Mouse (Mus musculus) adipocyte (in vitro differentiated cells): Measurements from ENCODE around the gene Mapk9.

Source experiments
- DNase-seq: peaks from one replicate; pipeline ENCODE4 v3.0.0-alpha.2; 2016; ENCODE audit warnings: low spot score

Gene Mapk9

GRCm38 (mm10) chr11:49840666-49841065 is 5.9 kb upstream of the Mapk9 start:
- DNase-seq: no peak

- DNase-seq: peak; percentile 20
Measured at GRCm38 (mm10) chr11:49841886-49842285, 4.7 kb upstream of the Mapk9 start.

GRCm38 (mm10) chr11:49842718-49843117 is 3.8 kb upstream of the Mapk9 start:
- DNase-seq: no peak

GRCm38 (mm10) chr11:49844311-49844710 is 2.2 kb upstream of the Mapk9 start:
- no peak for DNase-seq

GRCm38 (mm10) chr11:49844969-49845368 is 1.6 kb upstream of the Mapk9 start:
- DNase-seq: peak; percentile 79

- no peak for DNase-seq
Measured at GRCm38 (mm10) chr11:49845958-49846357, 593 bp upstream of the Mapk9 start.

- peak; percentile 31 for DNase-seq
Measured at GRCm38 (mm10) chr11:49847071-49847810, 690 bp downstream of the Mapk9 start.

- DNase-seq: peak; percentile 11
Measured at GRCm38 (mm10) chr11:49847811-49848078, 1.2 kb downstream of the Mapk9 start.

- DNase-seq: peak; percentile 48
Measured at GRCm38 (mm10) chr11:49848080-49848815, 1.7 kb downstream of the Mapk9 start.

- no peak for DNase-seq
Measured at GRCm38 (mm10) chr11:49850331-49850730, 3.8 kb downstream of the Mapk9 start.

GRCm38 (mm10) chr11:49855144-49855543 is 8.6 kb downstream of the Mapk9 start:
- DNase-seq: no peak

GRCm38 (mm10) chr11:49861139-49861538 is 14.6 kb downstream of the Mapk9 start:
- no peak for DNase-seq

GRCm38 (mm10) chr11:49863926-49864325 is 17.4 kb downstream of the Mapk9 start:
- DNase-seq: no peak

- peak; percentile 72 for DNase-seq
Measured at GRCm38 (mm10) chr11:49867320-49867719, 20.8 kb downstream of the Mapk9 start.

- peak; percentile 72 for DNase-seq
Measured at GRCm38 (mm10) chr11:49869762-49870161, 23.2 kb downstream of the Mapk9 start.

GRCm38 (mm10) chr11:49871914-49872313 is 25.4 kb downstream of the Mapk9 start:
- peak; percentile 58 for DNase-seq

GRCm38 (mm10) chr11:49872779-49873178 is 26.2 kb downstream of the Mapk9 start:
- no peak for DNase-seq

- DNase-seq: no peak
Measured at GRCm38 (mm10) chr11:49876948-49877817, 30.6 kb downstream of the Mapk9 start.

- DNase-seq: no peak
Measured at GRCm38 (mm10) chr11:49879950-49880642, 33.5 kb downstream of the Mapk9 start.

GRCm38 (mm10) chr11:49883394-49883793 is 36.8 kb downstream of the Mapk9 start:
- no peak for DNase-seq

- no peak for DNase-seq
Measured at GRCm38 (mm10) chr11:49888469-49888868, 41.9 kb downstream of the Mapk9 start.

GRCm38 (mm10) chr11:49891993-49892392 is 45.4 kb downstream of the Mapk9 start:
- no peak for DNase-seq
